Mouse (Mus musculus): ENCODE measurements at regions not wholly inside any gene's neighbourhood (a gene's known extent, or its start where the extent isn't known, plus 50 kb on each side); places are given as distances from the start of the nearest gene placed in this dataset.

- DNase-seq (ENCODE audit: low spot score), result no peak
Observed at GRCm38 (mm10) chr7:72590351-72591115, 284.1 kb upstream of the Mctp2 start.

DNA sequence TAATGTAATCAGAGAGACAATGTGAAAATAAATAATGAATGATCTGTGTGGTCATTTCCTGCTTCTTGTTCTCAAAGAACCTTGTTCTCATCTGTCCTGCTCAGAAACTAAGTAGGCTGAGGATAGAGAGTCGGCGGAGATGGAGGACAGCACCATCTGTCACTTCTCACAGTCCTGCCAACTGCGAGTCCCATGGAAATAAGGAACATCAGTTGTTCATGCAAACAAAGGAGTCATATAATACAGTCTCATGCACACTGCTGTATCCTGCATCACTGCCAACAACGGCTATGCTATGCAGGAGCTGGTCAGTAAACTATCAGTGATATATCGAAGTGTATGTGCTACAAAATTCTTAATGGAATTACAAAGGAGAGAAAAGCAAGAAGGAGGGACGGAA, 285.7 kb upstream of the Mctp2 start:
- DNase-seq (ENCODE audit: low spot score), result no peak

- no peak for DNase-seq (ENCODE audit: low spot score)
Observed at GRCm38 (mm10) chr7:72592649-72593048, 286.2 kb upstream of the Mctp2 start.

GRCm38 (mm10) chr7:72593259-72593658, 286.9 kb upstream of the Mctp2 start:
- DNase-seq (ENCODE audit: low spot score), result no peak

- no peak for DNase-seq (ENCODE audit: low spot score)
Observed at GRCm38 (mm10) chr7:72594741-72595140, 288.3 kb upstream of the Mctp2 start.

DNA sequence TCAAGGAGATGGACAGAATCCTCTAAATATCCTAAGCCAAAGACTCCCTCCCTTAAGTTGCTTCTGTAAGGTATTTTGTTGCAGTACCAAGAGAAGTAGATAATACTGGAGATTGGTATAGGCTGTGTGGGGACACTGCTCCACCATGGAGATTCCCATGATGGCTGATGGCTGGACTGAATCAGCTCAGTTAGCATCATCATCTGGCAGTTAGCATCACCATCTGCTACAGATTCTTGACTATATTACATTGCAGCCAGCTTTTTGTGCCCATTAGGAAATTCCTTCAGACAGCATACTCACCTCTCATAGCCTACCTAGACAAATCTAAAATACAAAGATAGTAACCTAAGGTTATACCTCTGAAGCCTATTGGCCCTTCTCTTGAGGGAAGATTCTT, 290.6 kb upstream of the Mctp2 start:
- DNase-seq (ENCODE audit: low spot score), result no peak

GRCm38 (mm10) chr7:72601933-72602332, 295.5 kb upstream of the Mctp2 start:
- DNase-seq (ENCODE audit: low spot score), result no peak

DNA sequence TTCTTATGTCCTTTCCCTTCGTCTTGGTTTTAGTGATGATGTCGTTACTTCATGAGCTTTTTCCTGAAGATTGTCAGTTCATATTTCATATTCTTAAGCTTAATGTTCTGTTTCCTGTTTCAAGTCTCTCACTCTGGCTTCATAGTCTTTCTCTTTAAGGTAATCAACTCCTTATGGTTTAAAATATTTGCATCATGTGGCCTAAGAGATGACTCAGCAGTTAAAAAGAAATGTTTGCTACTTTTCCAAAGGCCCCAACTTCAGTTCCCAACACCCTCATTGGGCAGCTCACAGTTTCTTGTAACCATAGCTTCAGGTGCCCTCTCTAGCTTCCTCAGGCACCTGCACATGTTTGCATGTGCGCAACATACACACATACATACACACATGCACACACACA, 303.4 kb upstream of the Mctp2 start:
- DNase-seq (ENCODE audit: low spot score), result no peak

- DNase-seq (ENCODE audit: low spot score), result no peak
Observed at GRCm38 (mm10) chr7:72615232-72615631, 308.8 kb upstream of the Mctp2 start.

DNA sequence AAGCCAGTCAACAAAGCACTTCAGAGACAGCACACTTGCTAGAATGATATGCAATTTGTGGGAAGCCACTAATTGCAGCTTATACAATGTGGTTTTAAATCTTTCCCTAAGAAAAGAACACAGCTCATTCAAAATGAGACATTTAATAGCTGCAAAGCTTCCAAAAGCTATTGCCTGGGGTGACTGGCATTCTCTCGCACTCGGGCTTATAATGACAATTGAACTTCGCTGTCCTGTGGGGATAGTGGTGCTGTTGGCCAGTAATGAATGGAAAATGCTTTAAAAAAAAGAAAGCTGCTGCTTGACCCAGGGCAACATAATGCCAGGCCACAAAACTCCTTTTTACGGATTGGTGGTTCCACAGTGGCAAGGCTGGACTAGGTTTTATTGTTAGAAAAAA, 321.0 kb upstream of the Mctp2 start:
- DNase-seq (ENCODE audit: low spot score), result no peak

DNA sequence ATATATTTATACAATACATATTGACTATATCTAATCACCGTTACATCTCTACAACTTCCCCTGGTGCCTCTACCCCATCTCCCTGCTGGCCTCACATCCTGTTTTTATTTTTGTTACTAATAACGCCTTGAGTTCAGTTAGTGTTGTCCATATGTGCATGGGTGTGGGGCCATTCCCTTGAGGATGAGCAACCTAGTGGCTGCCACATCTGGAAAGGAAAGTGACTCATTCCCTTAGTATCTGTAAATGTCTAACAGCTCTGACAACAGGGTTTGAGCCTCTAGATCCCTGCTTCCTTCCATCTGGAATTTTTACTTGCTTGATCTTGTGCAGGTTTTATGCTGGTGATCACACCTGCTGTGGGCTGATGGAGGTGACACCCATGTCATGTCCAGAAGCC, 333.2 kb upstream of the Mctp2 start:
- DNase-seq (ENCODE audit: low spot score), result no peak

DNA sequence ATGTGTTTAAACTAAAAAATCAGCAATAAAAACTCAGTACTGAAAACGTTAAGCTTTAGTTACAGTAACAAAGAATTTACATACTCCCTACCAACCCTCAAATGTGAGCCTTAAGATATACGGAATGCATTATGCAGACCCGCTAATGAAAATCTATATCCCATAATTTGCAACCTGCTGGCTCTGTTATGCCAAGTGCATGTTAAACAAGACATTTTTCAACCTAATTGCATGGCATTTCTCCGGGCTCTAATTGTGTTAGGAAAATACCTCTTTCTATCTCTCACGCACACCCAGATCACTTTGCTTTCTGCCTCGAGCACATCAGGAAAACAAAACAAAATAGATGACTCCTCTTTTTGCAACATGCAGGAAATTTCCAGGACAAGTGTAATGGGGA, 368.6 kb upstream of the Mctp2 start:
- DNase-seq (ENCODE audit: low spot score), result no peak

DNA sequence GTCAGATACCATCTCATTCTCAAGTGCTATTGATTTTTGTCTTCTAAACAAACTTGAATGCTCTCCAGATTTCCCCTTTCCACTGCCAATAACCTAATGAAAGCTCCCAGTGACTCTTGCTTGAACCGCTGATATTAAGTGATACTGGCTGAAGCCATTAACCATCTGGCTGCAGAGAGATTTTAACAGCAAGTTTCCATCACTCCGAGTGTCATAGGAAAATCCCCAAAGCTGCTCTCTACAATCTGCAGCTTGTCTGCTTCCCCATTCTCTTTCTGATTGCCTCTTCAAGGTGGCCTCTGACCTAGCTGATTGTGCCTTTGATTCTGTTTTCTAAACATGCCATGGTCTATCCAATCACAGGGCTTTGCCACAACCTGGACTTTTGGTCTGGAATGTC, 379.4 kb upstream of the Mctp2 start:
- DNase-seq (ENCODE audit: low spot score), result no peak

- no peak for DNase-seq (ENCODE audit: low spot score)
Observed at GRCm38 (mm10) chr7:72687356-72687755, 380.9 kb upstream of the Mctp2 start.

- no peak for DNase-seq (ENCODE audit: low spot score)
Observed at GRCm38 (mm10) chr7:72691396-72691795, 385.0 kb upstream of the Mctp2 start.

DNA sequence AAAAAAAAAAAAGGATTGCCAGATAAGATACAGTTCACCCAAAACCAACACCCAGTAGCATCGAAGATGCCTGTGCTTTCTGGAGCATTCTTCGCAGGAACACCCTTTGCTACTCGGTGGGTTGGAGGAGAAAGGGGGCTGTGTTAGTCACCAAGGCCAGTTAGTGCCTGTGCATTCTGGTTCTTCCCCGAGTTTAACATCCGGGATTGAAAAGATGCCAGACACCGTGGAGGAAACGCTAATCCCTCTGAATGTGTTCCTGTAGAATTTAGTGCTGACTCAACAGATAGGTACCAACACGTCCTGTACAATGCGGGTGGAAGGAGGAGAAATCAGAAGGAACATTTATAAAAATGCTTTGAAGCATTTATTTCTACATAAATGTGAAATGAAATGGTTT, 385.5 kb upstream of the Mctp2 start:
- no peak for DNase-seq (ENCODE audit: low spot score)

- DNase-seq (ENCODE audit: low spot score), result no peak
Observed at GRCm38 (mm10) chr7:72696736-72697135, 390.3 kb upstream of the Mctp2 start.

- DNase-seq (ENCODE audit: low spot score), result no peak
Observed at GRCm38 (mm10) chr7:72703652-72704341, 397.4 kb upstream of the Mctp2 start.

- peak; percentile 10 for DNase-seq (ENCODE audit: low spot score)
Observed at GRCm38 (mm10) chr7:72711193-72712131, 405.1 kb upstream of the Mctp2 start.

DNA sequence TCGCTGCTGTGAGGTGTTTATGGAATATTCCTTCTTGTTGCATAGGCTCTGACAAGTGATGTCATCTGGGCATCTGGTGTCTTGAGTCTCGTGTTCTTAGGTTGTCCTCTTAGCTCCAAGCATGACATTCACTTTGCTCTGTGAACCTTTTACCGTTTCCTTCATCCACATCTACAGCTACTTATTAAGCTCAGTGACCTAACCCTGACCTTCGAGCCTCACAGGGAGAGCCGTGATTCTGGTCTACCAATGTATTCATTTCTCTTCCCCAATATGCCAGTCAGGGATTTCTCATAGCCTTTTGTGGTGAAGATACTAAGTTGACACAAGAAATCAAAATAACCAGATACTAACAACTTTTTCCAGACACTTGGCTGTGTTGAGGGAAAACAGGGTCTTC, 409.0 kb upstream of the Mctp2 start:
- DNase-seq (ENCODE audit: low spot score), result no peak

DNA sequence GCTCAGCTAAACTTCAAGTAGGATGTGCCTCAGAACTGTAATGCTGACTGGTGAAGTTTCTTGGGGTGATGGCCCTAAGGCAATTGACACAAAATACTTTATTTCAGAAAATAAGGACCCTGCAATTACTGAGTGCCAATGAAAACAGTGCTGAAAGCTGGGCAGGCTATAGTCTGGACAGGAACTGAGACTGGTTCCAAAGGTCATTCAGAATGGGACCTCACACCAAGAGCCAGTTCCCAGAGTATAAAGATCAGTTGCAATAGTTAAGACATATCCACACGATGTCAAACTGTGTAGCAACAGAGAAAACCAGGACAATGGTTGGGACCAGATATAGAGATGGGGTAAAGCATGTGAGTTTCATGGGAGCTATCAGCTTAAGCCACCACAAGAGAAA, 409.6 kb upstream of the Mctp2 start:
- no peak for DNase-seq (ENCODE audit: low spot score)

DNA sequence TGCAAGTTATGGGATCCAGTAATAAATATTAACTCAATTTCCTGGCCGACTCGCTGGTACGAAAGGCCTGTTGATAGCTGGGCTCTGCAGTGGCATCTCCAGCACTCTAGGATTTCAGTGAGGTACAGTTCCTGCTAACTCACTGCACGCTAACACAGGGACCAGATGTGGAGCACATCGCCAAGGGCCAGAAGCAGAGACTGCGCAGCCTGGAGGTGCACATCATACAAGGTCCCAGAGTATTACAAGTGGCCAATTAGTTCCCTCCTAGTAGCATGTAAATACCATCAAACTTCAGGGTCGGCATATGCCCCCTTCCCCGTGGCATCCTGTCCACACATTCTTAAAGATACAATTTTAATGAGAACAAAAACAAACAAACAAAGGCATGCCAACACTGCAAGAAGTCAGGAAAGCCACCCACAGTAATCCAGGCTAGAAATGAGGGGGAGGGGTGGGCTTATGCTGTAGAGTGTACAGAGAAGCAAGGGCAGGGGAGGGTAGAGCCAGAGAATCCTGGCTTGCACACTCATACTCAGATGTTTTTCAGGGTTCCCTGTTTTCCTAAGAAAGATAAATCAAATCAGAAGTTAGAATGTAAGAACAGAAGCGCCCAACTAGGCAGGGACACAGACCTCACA, 419.9 kb upstream of the Mctp2 start:
- no peak for DNase-seq (ENCODE audit: low spot score)

Measured in heart, adult 8-10 months (tissue).